Mouse (Mus musculus) testis, adult 2 months (tissue): ENCODE measurements at regions not wholly inside any gene's neighbourhood (a gene's known extent, or its start where the extent isn't known, plus 50 kb on each side); places are given as distances from the start of the nearest gene placed in this dataset.

Experiments
- H3K27ac ChIP-seq: fragments of 200-500 bp; 2 replicates; pipeline ENCODE4 v1.5.1; 2012; ENCODE audit warnings: low read depth, low read length; ENCODE audit not compliant: control insufficient read depth, insufficient read depth
- H3K27me3 ChIP-seq: fragments of 200-500 bp; 2 replicates; pipeline ENCODE4 v1.6.1; 2012; ENCODE audit warnings: mild to moderate bottlenecking, low read length, moderate library complexity; ENCODE audit not compliant: control insufficient read depth, insufficient read depth
- H3K36me3 ChIP-seq: fragments of 200-500 bp; 2 replicates; pipeline ENCODE4 v1.6.1; 2012; ENCODE audit warnings: mild to moderate bottlenecking, low read length; ENCODE audit not compliant: control insufficient read depth, insufficient read depth
- H3K4me1 ChIP-seq: fragments of 200-500 bp; 2 replicates; pipeline ENCODE4 v1.6.1; 2012; ENCODE audit warnings: low read length; ENCODE audit not compliant: control insufficient read depth, insufficient read depth
- H3K4me3 ChIP-seq: fragments of 200-500 bp; 2 replicates; pipeline ENCODE4 v1.5.1; 2012; ENCODE audit warnings: low read depth, mild to moderate bottlenecking, low read length, moderate library complexity, mixed read lengths; ENCODE audit not compliant: control insufficient read depth
- CTCF ChIP-seq: fragments of 200-500 bp; IDR thresholded peaks from 2 replicates; pipeline ENCODE4 v1.5.1; 2012; ENCODE audit warnings: low read depth, mild to moderate bottlenecking, inconsistent platforms, low read length, moderate library complexity; ENCODE audit not compliant: control insufficient read depth, insufficient read depth, insufficient replicate concordance
- POLR2A ChIP-seq: fragments of 200-500 bp; IDR thresholded peaks from 2 replicates; pipeline ENCODE4 v1.6.1; 2012; ENCODE audit warnings: low read depth, mild to moderate bottlenecking, inconsistent platforms, low read length, moderate library complexity; ENCODE audit not compliant: control insufficient read depth

GRCm38 (mm10) chr19:54385101-54385500, 341.1 kb downstream of the Adra2a start:
- H3K27me3 ChIP-seq, result no peaks in the 10 kb centered on the region
- no peak overlapping the region for H3K27ac ChIP-seq
- no peak for TF ChIP-seq CTCF
- TF ChIP-seq POLR2A, result no peak
- no peak overlapping the region for H3K4me3 ChIP-seq
- H3K36me3 ChIP-seq, result no peaks in the 10 kb centered on the region
- no peaks in the 10 kb centered on the region for H3K4me1 ChIP-seq

- Histone ChIP-seq H3K27ac (no peak overlapping the region), H3K4me1 (no peaks in the 10 kb centered on the region), H3K27me3 (no peaks in the 10 kb centered on the region), H3K36me3 (no peaks in the 10 kb centered on the region), H3K4me3 (no peak overlapping the region)
- TF ChIP-seq POLR2A (no peak), CTCF (no peak)
Measured at GRCm38 (mm10) chr19:54391406-54391805, 347.5 kb downstream of the Adra2a start.

GRCm38 (mm10) chr19:54399651-54400050, 355.7 kb downstream of the Adra2a start:
- no peaks in the 10 kb centered on the region for H3K27me3 ChIP-seq
- no peak overlapping the region for H3K4me3 ChIP-seq
- H3K27ac ChIP-seq, result no peak overlapping the region
- H3K4me1 ChIP-seq, result no peaks in the 10 kb centered on the region
- TF ChIP-seq POLR2A (no peak), CTCF (no peak)
- H3K36me3 ChIP-seq, result no peaks in the 10 kb centered on the region

DNA sequence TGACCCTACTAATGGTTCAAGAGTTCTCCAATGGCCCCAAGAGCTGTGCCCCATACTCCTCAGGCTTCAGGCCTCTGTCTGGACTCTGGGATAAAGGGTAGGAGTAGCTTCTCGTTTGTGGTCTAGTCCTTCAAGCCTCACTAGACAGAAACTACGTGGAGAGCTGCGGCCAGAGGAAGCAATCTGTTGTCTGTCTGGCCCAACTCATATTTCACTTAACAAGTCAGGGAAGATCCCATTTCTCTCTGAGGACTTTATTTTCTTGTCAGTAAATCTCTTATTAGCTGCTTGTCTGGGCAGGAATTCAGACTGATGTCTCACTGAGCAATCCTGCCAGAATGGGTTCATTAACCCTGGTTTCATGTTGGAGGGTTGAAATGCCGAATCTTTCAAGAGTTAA, 364.0 kb downstream of the Adra2a start:
- Histone ChIP-seq H3K4me1 (no peaks in the 10 kb centered on the region), H3K36me3 (no peaks in the 10 kb centered on the region), H3K27ac (no peak overlapping the region), H3K4me3 (no peak overlapping the region), H3K27me3 (no peaks in the 10 kb centered on the region)
- TF ChIP-seq CTCF, result no peak
- no peak for TF ChIP-seq POLR2A

GRCm38 (mm10) chr19:54429062-54429461, 385.1 kb downstream of the Adra2a start:
- Histone ChIP-seq H3K36me3 (no peaks in the 10 kb centered on the region), H3K27ac (no peak overlapping the region), H3K4me1 (no peaks in the 10 kb centered on the region), H3K4me3 (no peak overlapping the region), H3K27me3 (no peaks in the 10 kb centered on the region)
- no peak for TF ChIP-seq CTCF
- no peak for TF ChIP-seq POLR2A

- H3K36me3 ChIP-seq, result no peaks in the 10 kb centered on the region
- H3K4me3 ChIP-seq, result peak overlapping the region; percentile 3
- H3K27ac ChIP-seq, result no peak overlapping the region
- TF ChIP-seq CTCF (no peak), POLR2A (no peak)
- no peaks in the 10 kb centered on the region for H3K4me1 ChIP-seq
- no peaks in the 10 kb centered on the region for H3K27me3 ChIP-seq
Measured at GRCm38 (mm10) chr19:54440713-54441112, 396.8 kb downstream of the Adra2a start.

DNA sequence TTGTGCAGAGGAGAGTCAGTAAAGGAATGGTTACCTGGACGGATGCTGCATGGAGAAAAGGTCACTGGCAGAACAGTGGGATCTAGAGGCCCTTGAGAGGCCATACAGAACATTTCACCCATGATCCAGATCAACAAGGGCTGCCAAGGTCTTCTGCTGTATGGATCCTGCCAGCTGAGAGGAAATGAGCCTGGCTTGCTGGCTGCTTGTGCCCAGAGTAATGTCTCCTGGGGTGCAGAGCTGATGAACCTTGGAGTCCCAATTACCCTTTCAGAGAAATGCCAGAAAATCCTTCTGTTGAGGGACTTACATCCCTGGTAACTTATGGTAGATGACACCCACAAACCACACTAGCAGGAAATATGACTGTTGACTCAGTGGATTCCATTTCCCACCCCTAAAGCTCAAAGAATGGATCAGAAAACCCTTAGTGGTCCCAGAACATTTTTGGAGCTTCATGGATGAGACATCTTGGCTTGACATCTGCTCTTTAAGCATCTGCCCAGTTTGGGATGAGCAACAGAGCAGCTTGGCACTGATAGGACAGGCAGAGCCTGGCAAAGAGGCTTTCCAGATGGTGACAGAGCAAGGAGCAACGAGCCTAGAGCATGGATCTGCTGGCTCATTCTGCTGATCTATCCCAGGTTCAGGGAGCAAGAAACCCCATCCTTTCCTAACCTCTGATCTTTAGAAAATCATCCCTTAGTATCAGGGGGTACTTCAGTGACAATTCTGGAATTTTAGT, 416.6 kb downstream of the Adra2a start:
- Histone ChIP-seq H3K4me3 (no peak overlapping the region), H3K36me3 (no peaks in the 10 kb centered on the region), H3K27me3 (no peaks in the 10 kb centered on the region), H3K27ac (no peak overlapping the region), H3K4me1 (no peaks in the 10 kb centered on the region)
- TF ChIP-seq CTCF (no peak), POLR2A (no peak)
